Mouse (Mus musculus) embryonic facial prominence, embryonic 12.5 days (tissue): Measurements from ENCODE around the gene Cdh24. TPM values are rescaled to one million over a fixed set of nuclear protein-coding genes. Genes with fewer than 3 reads are reported as not detected.

Experiments
- ATAC-seq: fragments of 200-750 bp; cut with Nextera tagmentation; 2 replicates; pipeline ENCODE4 v1.8.0; 2017; ENCODE audit not compliant: insufficient number of reproducible peaks, insufficient read depth, low FRiP score, low TSS enrichment
- H3K27ac ChIP-seq: fragments of 300-500 bp; sonication (generic); 2 replicates; pipeline ENCODE4 v1.5.1; 2016; ENCODE audit warnings: mild to moderate bottlenecking
- H3K27me3 ChIP-seq: fragments of 300-500 bp; sonication (generic); 2 replicates; pipeline ENCODE4 v1.6.1; 2016; ENCODE audit warnings: mild to moderate bottlenecking, moderate library complexity
- H3K36me3 ChIP-seq: fragments of 300-500 bp; sonication (generic); 2 replicates; pipeline ENCODE4 v1.6.1; 2016; ENCODE audit warnings: mild to moderate bottlenecking
- H3K4me1 ChIP-seq: fragments of 300-500 bp; sonication (generic); 2 replicates; pipeline ENCODE4 v1.6.1; 2016
- H3K4me2 ChIP-seq: fragments of 300-500 bp; sonication (generic); replicated peaks from 2 replicates; pipeline ENCODE4 v1.6.1; 2016; ENCODE audit warnings: mild to moderate bottlenecking, moderate library complexity
- H3K4me3 ChIP-seq: fragments of 300-500 bp; sonication (generic); 2 replicates; pipeline ENCODE4 v1.5.1; 2016; ENCODE audit warnings: mild to moderate bottlenecking
- H3K9ac ChIP-seq: fragments of 300-500 bp; sonication (generic); 2 replicates; pipeline ENCODE4 v1.6.1; 2016; ENCODE audit warnings: mild to moderate bottlenecking, moderate library complexity
- H3K9me3 ChIP-seq: fragments of 300-500 bp; sonication (generic); 2 replicates; pipeline ENCODE4 v1.6.1; 2016; ENCODE audit warnings: mild to moderate bottlenecking, moderate library complexity
- WGBS: fragments of 180-500 bp; shearing (Covaris S2); methylation state at CpG from one replicate; pipeline ENCODE4 v1.1.7; 2016; 5-methylcytosine and 5-hydroxymethylcytosine counted together
- polyA plus RNA-seq: library from polyadenylated mRNA; unstranded; fragments of >200 nt; fragmentation: Nextera tagmentation; extraction: Ambion mirVana; gene quantifications from 2 replicates; pipeline ENCODE4 v1.2.1, GENCODE M21; 2016

Cdh24 gene
- 10.8 and 11.9 TPM in 2 replicates for polyA plus RNA-seq

DNA sequence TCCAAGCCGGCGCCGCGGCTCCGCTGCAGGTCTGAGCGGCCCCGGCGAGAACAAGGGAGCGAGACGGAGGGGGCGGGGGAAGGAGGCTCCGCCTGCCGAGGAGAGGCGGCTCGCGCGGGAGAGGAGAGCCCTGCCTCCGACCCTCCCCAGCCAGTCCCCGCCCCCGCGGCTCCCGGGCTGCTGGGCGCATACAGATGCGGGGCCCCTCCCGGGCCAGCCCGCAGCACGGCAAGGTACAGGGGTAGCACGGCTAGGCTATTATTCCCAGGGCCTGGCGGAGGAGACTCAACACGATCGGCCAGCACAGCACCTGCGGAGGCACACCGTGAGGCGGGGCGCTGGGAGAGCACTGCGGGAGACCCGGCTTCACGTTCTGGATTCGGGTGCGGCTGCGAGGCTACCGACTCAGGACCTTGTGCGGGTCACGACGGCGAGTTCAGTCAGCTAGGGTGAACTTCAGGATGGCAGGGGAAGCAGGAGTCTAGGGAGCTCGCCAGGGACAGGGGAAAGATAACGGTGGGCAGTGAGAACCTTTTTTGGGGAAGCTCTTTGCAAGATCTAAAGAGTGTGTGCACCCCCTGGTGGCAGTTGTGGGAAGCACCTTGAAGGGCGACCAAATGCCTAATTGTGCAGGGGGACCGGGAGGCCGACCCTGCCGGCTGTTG, at the start of gene Cdh24:
Gene Cdh24 (minus strand): TSS at position 60 of the 665 bp plus-strand sequence.
- H3K27me3 ChIP-seq = no peaks in the 10 kb centered on the region
- peak within 1 kb of the TSS; percentile 59 for H3K4me3 ChIP-seq
- peak; percentile 91 for ATAC-seq
- H3K36me3 ChIP-seq = peaks cover 65% of the 10 kb centered on the region
- WGBS = under 1% methylated on average over 47 of the region's 52 CpGs
- peak within 1 kb of the TSS; percentile 90 for H3K4me2 ChIP-seq
- H3K9me3 ChIP-seq = no peaks in the 10 kb centered on the region
- H3K27ac ChIP-seq = peak within 1 kb of the TSS; percentile 88
- H3K9ac ChIP-seq = peak within 1 kb of the TSS; percentile 83
- peaks cover 24% of the 10 kb centered on the region for H3K4me1 ChIP-seq

GRCm38 (mm10) chr14:54687251-54687650, 46.1 kb upstream of the Cdh24 start:
- Histone ChIP-seq H3K27me3 (no peaks in the 10 kb centered on the region), H3K4me2 (peak overlapping the region; percentile 63), H3K36me3 (peaks cover 29% of the 10 kb centered on the region), H3K9ac (peak overlapping the region; percentile 71), H3K4me3 (peak overlapping the region; percentile 84), H3K4me1 (peaks cover 20% of the 10 kb centered on the region), H3K9me3 (no peaks in the 10 kb centered on the region), H3K27ac (peak overlapping the region; percentile 96)
- 7% methylated on average over 8 of the region's 8 CpGs for WGBS
- no peak for ATAC-seq

GRCm38 (mm10) chr14:54686522-54687143, 45.5 kb upstream of the Cdh24 start, which contains the start of gene Acin1:
Acin1 (minus strand) TSS chr14:54686931.
- peak within 1 kb of the TSS; percentile 84 for H3K4me3 ChIP-seq
- peaks cover 20% of the 10 kb centered on the region for H3K4me1 ChIP-seq
- under 1% methylated on average over 44 of the region's 44 CpGs for WGBS
- H3K9ac ChIP-seq = peak within 1 kb of the TSS; percentile 93
- peak; percentile 95 for ATAC-seq
- no peaks in the 10 kb centered on the region for H3K27me3 ChIP-seq
- H3K36me3 ChIP-seq = peaks cover 29% of the 10 kb centered on the region
- H3K9me3 ChIP-seq = no peaks in the 10 kb centered on the region
- H3K27ac ChIP-seq = peak within 1 kb of the TSS; percentile 96
- peak within 1 kb of the TSS; percentile 75 for H3K4me2 ChIP-seq

DNA sequence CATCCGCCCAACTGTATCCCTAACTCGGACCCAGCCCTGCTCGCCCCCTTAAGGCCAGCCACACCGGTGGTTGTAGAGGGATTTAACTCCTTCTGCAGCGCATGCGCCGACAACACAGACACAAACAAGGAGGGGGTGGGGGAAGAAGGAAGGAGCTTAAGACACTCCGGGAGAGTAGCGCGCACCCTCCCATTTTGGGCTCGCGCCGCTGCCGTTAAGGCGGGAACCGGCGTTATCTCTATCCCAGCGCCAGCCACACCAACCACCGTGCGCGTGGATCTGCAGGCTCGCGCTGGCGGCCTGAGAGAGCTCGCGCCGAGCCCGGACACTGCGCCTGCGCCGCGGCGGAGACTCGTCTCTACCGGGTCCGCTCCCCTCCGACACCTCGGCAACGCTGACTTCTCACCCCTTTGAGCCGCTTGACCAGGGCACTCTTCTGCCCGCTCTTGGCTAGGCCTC, 44.9 kb upstream of the Cdh24 start, which contains the start of gene 1700123O20Rik:
Gene 1700123O20Rik (plus strand): TSS at position 154 of the 459 bp plus-strand sequence.
- peaks cover 30% of the 10 kb centered on the region for H3K36me3 ChIP-seq
- H3K9ac ChIP-seq = peak within 1 kb of the TSS; percentile 93
- H3K27ac ChIP-seq = peak within 1 kb of the TSS; percentile 96
- H3K27me3 ChIP-seq = no peaks in the 10 kb centered on the region
- WGBS = under 1% methylated on average over 41 of the region's 41 CpGs
- H3K4me3 ChIP-seq = peak within 1 kb of the TSS; percentile 84
- ATAC-seq = peak; percentile 78
- H3K4me2 ChIP-seq = peak within 1 kb of the TSS; percentile 75
- no peaks in the 10 kb centered on the region for H3K9me3 ChIP-seq
- peaks cover 20% of the 10 kb centered on the region for H3K4me1 ChIP-seq

DNA sequence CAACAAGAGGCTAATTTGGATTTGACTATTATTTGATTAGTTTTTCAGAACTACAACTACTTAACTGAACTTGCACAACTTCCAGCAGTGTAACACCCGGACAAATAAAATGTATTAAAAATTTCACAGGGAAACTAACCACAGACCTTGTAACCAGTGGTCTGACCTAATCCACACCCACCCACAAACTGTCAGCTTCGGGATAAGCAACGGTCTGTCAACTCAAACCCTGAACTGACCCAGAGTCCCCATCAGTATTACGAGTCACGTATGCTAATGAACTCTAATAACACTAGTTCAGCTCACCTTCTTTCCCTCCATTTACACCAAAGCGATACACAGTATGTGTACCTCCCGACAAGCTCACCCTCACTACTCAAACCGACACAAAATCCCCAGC, 44.3 kb upstream of the Cdh24 start:
- Histone ChIP-seq H3K4me3 (peak overlapping the region; percentile 84), H3K9me3 (no peaks in the 10 kb centered on the region), H3K4me2 (peak overlapping the region; percentile 75), H3K9ac (peak overlapping the region; percentile 93), H3K36me3 (peaks cover 28% of the 10 kb centered on the region), H3K27ac (peak overlapping the region; percentile 96), H3K4me1 (peaks cover 20% of the 10 kb centered on the region), H3K27me3 (no peaks in the 10 kb centered on the region)
- ATAC-seq = no peak
- WGBS = 14% methylated on average over 8 of the region's 8 CpGs

DNA sequence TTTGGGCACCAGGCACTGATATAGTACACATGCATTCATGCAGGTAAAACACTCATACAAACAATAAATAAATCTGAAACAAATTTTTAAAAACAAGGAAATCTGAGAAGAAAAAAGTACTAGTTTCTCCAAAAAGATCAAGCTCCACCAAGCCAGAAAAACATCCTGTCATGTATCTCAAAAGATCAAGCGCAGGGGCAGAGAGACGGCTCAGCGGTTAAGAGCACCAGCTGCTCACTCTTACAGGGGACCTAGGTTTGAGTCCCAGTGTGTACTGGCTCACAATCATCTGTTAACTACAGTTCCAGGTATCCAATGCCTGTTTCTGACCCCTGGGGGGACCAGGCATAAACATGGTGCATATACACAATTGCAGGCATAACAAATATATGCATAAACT, 41.2 kb upstream of the Cdh24 start:
- Histone ChIP-seq H3K27me3 (no peaks in the 10 kb centered on the region), H3K4me1 (peaks cover 7% of the 10 kb centered on the region; the same call in 1 of the 2 replicates), H3K9ac (no peak overlapping the region), H3K27ac (no peak overlapping the region), H3K9me3 (no peaks in the 10 kb centered on the region), H3K4me2 (no peak overlapping the region), H3K36me3 (peaks cover 39% of the 10 kb centered on the region), H3K4me3 (no peak overlapping the region)
- WGBS = 93% methylated on average over 3 of the region's 3 CpGs
- no peak for ATAC-seq

GRCm38 (mm10) chr14:54678657-54679304, 37.6 kb upstream of the Cdh24 start:
- H3K27ac ChIP-seq = no peak overlapping the region
- H3K27me3 ChIP-seq = no peaks in the 10 kb centered on the region
- H3K36me3 ChIP-seq = peaks cover 70% of the 10 kb centered on the region
- H3K9me3 ChIP-seq = no peaks in the 10 kb centered on the region
- WGBS = 89% methylated on average over 16 of the region's 16 CpGs
- no peak overlapping the region for H3K4me3 ChIP-seq
- H3K9ac ChIP-seq = no peak overlapping the region
- H3K4me2 ChIP-seq = no peak overlapping the region
- no peak for ATAC-seq
- H3K4me1 ChIP-seq = no peaks in the 10 kb centered on the region

- Histone ChIP-seq H3K9ac (no peak overlapping the region), H3K27me3 (no peaks in the 10 kb centered on the region), H3K36me3 (peaks cover 70% of the 10 kb centered on the region), H3K4me2 (no peak overlapping the region), H3K4me3 (no peak overlapping the region), H3K27ac (no peak overlapping the region), H3K9me3 (no peaks in the 10 kb centered on the region), H3K4me1 (no peaks in the 10 kb centered on the region)
- WGBS = 91% methylated on average over 5 of the region's 5 CpGs
- ATAC-seq = no peak
Measured at GRCm38 (mm10) chr14:54676290-54676689, 35.1 kb upstream of the Cdh24 start.

- 88% methylated on average over 2 of the region's 2 CpGs for WGBS
- Histone ChIP-seq H3K27me3 (no peaks in the 10 kb centered on the region), H3K4me3 (no peak overlapping the region), H3K9me3 (no peaks in the 10 kb centered on the region), H3K9ac (no peak overlapping the region), H3K27ac (no peak overlapping the region), H3K4me1 (no peaks in the 10 kb centered on the region), H3K36me3 (peaks cover 61% of the 10 kb centered on the region), H3K4me2 (no peak overlapping the region)
- ATAC-seq = no peak
Measured at GRCm38 (mm10) chr14:54674317-54674716, 33.2 kb upstream of the Cdh24 start.

- Histone ChIP-seq H3K27me3 (no peaks in the 10 kb centered on the region), H3K9ac (no peak overlapping the region), H3K4me2 (no peak overlapping the region), H3K4me3 (no peak overlapping the region), H3K9me3 (no peaks in the 10 kb centered on the region), H3K4me1 (no peaks in the 10 kb centered on the region), H3K27ac (no peak overlapping the region), H3K36me3 (peaks cover 64% of the 10 kb centered on the region)
- WGBS = 88% methylated on average over 4 of the region's 4 CpGs
- ATAC-seq = no peak
Measured at GRCm38 (mm10) chr14:54669381-54669780, 28.2 kb upstream of the Cdh24 start.

DNA sequence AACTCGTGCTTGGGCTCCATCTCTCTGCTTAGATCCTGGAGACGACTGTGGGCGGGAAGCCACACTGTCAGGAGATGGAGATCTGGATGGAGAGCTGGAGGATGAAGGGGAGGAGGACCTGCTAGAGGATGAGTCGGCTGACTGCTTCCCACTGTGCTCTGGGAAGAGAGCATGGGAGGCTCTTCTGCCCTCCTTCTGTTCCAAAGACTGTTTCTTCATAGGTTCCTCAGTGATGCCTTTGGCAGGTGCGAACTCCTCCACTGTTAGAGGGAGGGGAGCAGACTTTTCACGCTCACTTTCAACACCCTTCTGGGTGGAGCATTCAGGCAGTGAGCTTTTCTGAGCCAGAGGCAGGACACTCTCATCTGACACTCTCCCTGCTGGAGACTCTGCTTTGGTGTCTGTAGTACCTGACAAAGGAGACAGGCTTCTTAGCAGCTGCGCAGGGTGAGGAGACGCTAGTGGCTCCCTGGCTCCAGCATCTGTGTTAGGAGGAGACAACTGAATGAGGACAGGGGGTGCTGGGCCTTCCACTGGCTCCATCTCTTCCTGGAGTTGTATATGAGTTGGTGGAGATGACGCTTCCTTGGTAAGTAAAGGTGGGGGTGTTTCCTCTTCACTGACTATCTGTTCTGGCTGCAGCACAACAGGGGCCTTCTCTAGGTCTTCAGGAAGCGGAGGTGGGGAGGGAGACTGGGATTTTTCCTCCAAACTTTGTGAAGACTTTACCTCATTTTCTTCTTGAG, 23.5 kb upstream of the Cdh24 start:
- ATAC-seq = no peak
- H3K27ac ChIP-seq = no peak overlapping the region
- peaks cover 94% of the 10 kb centered on the region for H3K36me3 ChIP-seq
- H3K4me1 ChIP-seq = no peaks in the 10 kb centered on the region
- H3K9me3 ChIP-seq = no peaks in the 10 kb centered on the region
- no peak overlapping the region for H3K9ac ChIP-seq
- no peak overlapping the region for H3K4me3 ChIP-seq
- 87% methylated on average over 10 of the region's 10 CpGs for WGBS
- H3K4me2 ChIP-seq = no peak overlapping the region
- H3K27me3 ChIP-seq = no peaks in the 10 kb centered on the region
